Mouse (Mus musculus) forebrain, embryonic 14.5 days (tissue): ENCODE data around the gene Ablim1. TPM values are rescaled to one million over a fixed set of nuclear protein-coding genes. Genes with fewer than 3 reads are reported as not detected.
A peak's percentile ranks its signal among the peaks of the same experiment; 100 is the strongest.

Experiments
- ATAC-seq: fragments of 200-750 bp; cut with Nextera tagmentation; 2 replicates; pipeline ENCODE4 v1.8.0; 2017; ENCODE audit warnings: mild to moderate bottlenecking, moderate library complexity
- DNase-seq: peaks from one replicate; pipeline ENCODE4 v3.0.0-alpha.2; 2015; ENCODE audit warnings: low spot score
- H3K27ac ChIP-seq: fragments of 300-500 bp; sonication (generic); 2 replicates; pipeline ENCODE4 v1.5.1; 2014; ENCODE audit warnings: low read depth, mild to moderate bottlenecking, control low read depth, low read length, moderate library complexity
- H3K27me3 ChIP-seq: fragments of 300-500 bp; sonication (generic); replicated peaks from 2 replicates; pipeline ENCODE4 v1.6.1; 2014; ENCODE audit warnings: low read length, control low read depth, mixed read lengths; ENCODE audit not compliant: control insufficient read depth, insufficient read depth
- H3K36me3 ChIP-seq: fragments of 300-500 bp; sonication (generic); 2 replicates; pipeline ENCODE4 v1.6.1; 2014; ENCODE audit warnings: low read length, control low read depth; ENCODE audit not compliant: control insufficient read depth, insufficient read depth
- H3K4me1 ChIP-seq: fragments of 300-500 bp; sonication (generic); 2 replicates; pipeline ENCODE4 v1.6.1; 2014; ENCODE audit warnings: antibody characterized with exemption, low read length, control low read depth; ENCODE audit not compliant: control insufficient read depth, insufficient read depth
- H3K4me2 ChIP-seq: fragments of 300-500 bp; sonication (generic); 2 replicates; pipeline ENCODE4 v1.6.1; 2014; ENCODE audit warnings: mild to moderate bottlenecking, control low read depth, low read length
- H3K4me3 ChIP-seq: fragments of 300-500 bp; sonication (generic); 2 replicates; pipeline ENCODE4 v1.5.1; 2014; ENCODE audit warnings: low read depth, low read length, control low read depth
- H3K9ac ChIP-seq: fragments of 300-500 bp; sonication (generic); 2 replicates; pipeline ENCODE4 v1.6.1; 2014; ENCODE audit warnings: mild to moderate bottlenecking, low read length, control low read depth, moderate library complexity
- H3K9me3 ChIP-seq: fragments of 300-500 bp; sonication (generic); replicated peaks from 2 replicates; pipeline ENCODE4 v1.6.1; 2016; ENCODE audit warnings: low read length, control low read depth, mixed read lengths; ENCODE audit not compliant: control insufficient read depth
- WGBS: fragments of 180-500 bp; shearing (Covaris S2); extraction: QIAGEN DNeasy Blood & Tissue Kit; methylation state at CpG from one replicate; pipeline ENCODE4 v1.1.7; 2014; 5-methylcytosine and 5-hydroxymethylcytosine counted together
- polyA plus RNA-seq: library from polyadenylated mRNA; unstranded; fragments of >200 nt; fragmentation: Nextera tagmentation; extraction: Ambion mirVana; gene quantifications from 2 replicates; pipeline ENCODE4 v1.2.1, GENCODE M21; 2014

Ablim1 gene
- polyA plus RNA-seq, 1 experiment from 2014 or later = 24.0 TPM

DNA sequence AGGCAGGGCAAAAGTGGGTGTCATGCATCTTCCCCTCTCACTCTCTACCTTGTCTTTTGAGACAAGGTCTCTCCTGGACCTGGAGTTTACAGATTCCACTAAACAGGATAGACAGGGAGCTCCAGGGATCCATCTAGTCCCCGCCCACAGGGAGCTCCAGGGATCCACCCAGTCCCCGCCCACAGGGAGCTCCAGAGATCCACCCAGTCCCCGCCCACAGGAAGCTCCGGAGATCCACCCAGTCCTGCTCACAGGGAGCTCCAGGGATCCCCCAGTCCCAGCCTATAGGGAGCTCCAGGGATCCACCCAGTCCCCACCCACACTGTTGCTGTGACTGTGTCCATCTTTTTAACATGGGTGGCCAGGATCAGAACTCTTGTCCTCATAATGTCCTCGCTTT lies 16.7 kb downstream of the Ablim1 start:
- 72% methylated on average over 5 of the region's 5 CpGs for WGBS
- no peak overlapping the region for H3K27ac ChIP-seq
- no peak overlapping the region for H3K4me2 ChIP-seq
- no peak overlapping the region for H3K4me3 ChIP-seq
- no peaks in the 10 kb centered on the region for H3K9me3 ChIP-seq
- no peaks in the 10 kb centered on the region for H3K27me3 ChIP-seq
- no peak overlapping the region for H3K9ac ChIP-seq
- ATAC-seq (no peak), DNase-seq (no peak)
- H3K4me1 ChIP-seq = no peaks in the 10 kb centered on the region
- no peaks in the 10 kb centered on the region for H3K36me3 ChIP-seq

DNA sequence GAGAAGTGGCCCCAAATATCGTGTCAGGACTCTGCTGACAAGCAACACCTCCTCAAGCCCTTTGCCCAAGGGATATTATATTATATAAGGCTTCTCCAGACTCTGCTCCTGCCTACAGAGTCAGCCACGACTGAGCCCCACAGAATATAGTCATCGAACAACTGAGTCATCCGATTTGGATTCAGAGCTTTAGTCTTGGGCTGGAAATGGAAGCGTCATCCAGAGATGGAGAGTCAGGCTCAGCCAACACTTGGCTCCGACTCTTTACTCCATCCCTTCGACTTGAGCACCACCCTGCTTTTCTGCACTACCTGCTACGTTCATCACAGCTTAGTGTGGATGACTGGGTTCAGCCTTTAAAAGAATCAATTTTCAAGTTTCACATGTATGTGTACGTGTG lies 17.3 kb downstream of the Ablim1 start:
- no peaks in the 10 kb centered on the region for H3K27me3 ChIP-seq
- ATAC-seq (no peak), DNase-seq (no peak)
- no peak overlapping the region for H3K4me2 ChIP-seq
- no peak overlapping the region for H3K9ac ChIP-seq
- H3K4me3 ChIP-seq = no peak overlapping the region
- H3K4me1 ChIP-seq = no peaks in the 10 kb centered on the region
- no peaks in the 10 kb centered on the region for H3K9me3 ChIP-seq
- no peaks in the 10 kb centered on the region for H3K36me3 ChIP-seq
- no peak overlapping the region for H3K27ac ChIP-seq
- 93% methylated on average over 9 of the region's 9 CpGs for WGBS

DNA sequence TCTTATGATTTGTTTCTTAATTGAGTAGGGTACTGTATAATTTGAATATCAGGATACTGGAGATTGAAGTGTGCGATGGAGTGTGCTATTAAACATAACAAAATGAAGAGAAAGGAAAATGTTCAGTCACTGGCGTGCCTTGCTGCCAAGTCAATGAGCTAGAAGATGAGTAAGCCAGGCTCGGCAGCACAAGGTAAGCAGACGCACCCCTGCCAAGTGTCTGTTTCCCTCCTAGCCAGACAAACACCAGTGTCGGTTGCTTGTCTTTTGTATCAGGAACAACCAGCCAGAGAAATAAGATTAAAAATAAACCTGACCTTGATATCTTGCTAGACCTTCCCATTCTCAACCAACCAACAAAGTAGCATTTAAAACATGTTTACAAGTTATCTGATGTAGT lies 18.2 kb downstream of the Ablim1 start:
- Histone ChIP-seq H3K4me3 (no peak overlapping the region), H3K9me3 (no peaks in the 10 kb centered on the region), H3K27ac (no peak overlapping the region), H3K27me3 (no peaks in the 10 kb centered on the region), H3K36me3 (no peaks in the 10 kb centered on the region), H3K9ac (no peak overlapping the region), H3K4me1 (no peaks in the 10 kb centered on the region), H3K4me2 (no peak overlapping the region)
- DNase-seq (no peak), ATAC-seq (no peak)
- WGBS = 75% methylated on average over 5 of the region's 5 CpGs

DNA sequence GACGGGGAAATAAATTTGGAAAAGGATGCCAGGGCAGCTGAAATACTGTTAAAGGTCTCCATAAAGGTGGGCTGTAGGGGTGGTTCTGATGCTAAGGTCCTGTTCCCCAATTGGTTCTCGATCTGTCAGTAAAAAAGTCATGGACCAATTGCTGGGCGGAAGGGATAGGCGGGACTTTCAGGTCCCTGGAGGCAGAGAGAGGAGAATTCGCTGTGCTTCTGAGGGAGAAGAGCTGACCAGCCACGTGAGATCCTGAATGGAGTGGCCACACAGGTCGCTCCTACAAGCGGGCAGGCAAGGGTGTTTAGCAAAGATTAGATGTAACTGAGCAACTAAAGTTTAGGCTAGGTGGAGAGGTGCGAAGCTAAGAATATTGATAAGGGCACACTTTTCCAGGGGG lies 19.2 kb downstream of the Ablim1 start:
- H3K27ac ChIP-seq = no peak overlapping the region
- no peak overlapping the region for H3K4me3 ChIP-seq
- no peaks in the 10 kb centered on the region for H3K9me3 ChIP-seq
- H3K4me2 ChIP-seq = no peak overlapping the region
- H3K4me1 ChIP-seq = no peaks in the 10 kb centered on the region
- H3K36me3 ChIP-seq = no peaks in the 10 kb centered on the region
- DNase-seq (no peak), ATAC-seq (no peak)
- WGBS = 60% methylated on average over 9 of the region's 9 CpGs
- no peak overlapping the region for H3K9ac ChIP-seq
- no peaks in the 10 kb centered on the region for H3K27me3 ChIP-seq

DNA sequence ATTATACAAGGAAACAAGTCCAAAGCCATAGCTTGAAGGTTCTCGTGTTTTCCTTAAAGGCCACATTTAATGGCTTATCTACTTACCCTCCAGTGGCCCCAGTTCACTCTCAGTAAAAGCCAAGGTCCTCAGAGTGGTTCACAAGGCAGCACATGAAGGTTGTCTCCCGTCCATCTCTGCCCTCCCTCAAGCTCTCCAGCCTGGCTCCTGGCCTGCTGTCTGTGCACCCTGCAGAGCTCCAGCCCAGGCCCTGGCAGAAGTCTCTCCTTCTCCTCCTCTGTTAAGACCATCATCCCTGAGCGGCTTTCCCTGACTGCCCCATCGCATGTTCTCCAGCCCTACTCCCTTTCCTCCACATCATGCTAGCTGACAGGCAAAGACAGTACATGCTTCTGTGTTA lies 20.4 kb downstream of the Ablim1 start:
- no peaks in the 10 kb centered on the region for H3K27me3 ChIP-seq
- no peak overlapping the region for H3K9ac ChIP-seq
- no peak overlapping the region for H3K4me2 ChIP-seq
- H3K9me3 ChIP-seq = no peaks in the 10 kb centered on the region
- no peak overlapping the region for H3K27ac ChIP-seq
- no peak for ATAC-seq
- no peak overlapping the region for H3K4me3 ChIP-seq
- no peaks in the 10 kb centered on the region for H3K36me3 ChIP-seq
- WGBS = 86% methylated on average over 4 of the region's 4 CpGs
- DNase-seq = no peak
- H3K4me1 ChIP-seq = no peaks in the 10 kb centered on the region

DNA sequence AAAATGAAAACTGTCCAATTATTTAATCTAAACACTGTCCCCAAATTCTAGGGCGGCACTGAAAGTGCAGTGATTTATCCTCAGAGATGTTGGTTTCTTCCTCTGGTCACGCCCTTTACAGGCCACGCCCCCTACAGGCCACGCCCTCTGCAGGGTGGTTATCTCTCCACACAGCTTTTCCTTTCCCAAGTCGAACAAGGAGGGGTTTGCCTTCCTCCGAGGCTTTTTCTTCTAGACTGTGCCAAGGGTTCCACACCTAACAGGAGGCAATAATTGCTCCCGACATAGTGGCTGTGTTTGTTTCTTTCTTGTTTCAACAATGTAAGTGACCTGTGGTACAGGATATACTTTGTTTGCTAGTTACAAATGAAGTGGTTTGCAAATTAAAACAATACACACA lies 21.0 kb downstream of the Ablim1 start:
- H3K27ac ChIP-seq = no peak overlapping the region
- WGBS = 38% methylated on average over 7 of the region's 7 CpGs
- H3K4me1 ChIP-seq = no peaks in the 10 kb centered on the region
- H3K9ac ChIP-seq = no peak overlapping the region
- H3K36me3 ChIP-seq = no peaks in the 10 kb centered on the region
- H3K4me3 ChIP-seq = no peak overlapping the region
- H3K4me2 ChIP-seq = no peak overlapping the region
- DNase-seq (no peak), ATAC-seq (no peak)
- H3K27me3 ChIP-seq = no peaks in the 10 kb centered on the region
- no peaks in the 10 kb centered on the region for H3K9me3 ChIP-seq

DNA sequence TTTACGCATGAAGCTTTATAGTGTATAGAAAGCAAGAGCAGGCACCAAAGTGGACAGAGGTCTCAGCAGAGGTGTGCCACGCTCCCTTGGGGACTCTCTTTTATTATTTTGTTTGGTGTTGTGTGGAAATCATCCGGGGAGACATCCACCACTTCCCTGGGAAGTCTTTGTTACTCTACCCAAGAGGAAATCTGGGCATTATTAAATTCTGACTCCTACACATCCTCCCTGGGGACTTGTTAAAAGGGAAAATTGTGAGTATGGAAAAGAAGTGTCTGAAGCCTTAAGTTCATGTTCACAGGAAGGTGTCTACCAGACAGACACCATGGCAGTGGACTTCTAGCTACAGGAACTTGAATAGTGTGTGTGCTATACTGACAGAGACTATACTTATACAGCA lies 31.4 kb downstream of the Ablim1 start:
- Histone ChIP-seq H3K27ac (no peak overlapping the region), H3K9ac (no peak overlapping the region), H3K4me3 (no peak overlapping the region), H3K27me3 (no peaks in the 10 kb centered on the region), H3K4me2 (no peak overlapping the region), H3K4me1 (peaks cover 12% of the 10 kb centered on the region), H3K36me3 (no peaks in the 10 kb centered on the region), H3K9me3 (no peaks in the 10 kb centered on the region; the same call in 1 of the 2 replicates)
- ATAC-seq = no peak
- no peak for DNase-seq
- 70% methylated on average over 3 of the region's 3 CpGs for WGBS

DNA sequence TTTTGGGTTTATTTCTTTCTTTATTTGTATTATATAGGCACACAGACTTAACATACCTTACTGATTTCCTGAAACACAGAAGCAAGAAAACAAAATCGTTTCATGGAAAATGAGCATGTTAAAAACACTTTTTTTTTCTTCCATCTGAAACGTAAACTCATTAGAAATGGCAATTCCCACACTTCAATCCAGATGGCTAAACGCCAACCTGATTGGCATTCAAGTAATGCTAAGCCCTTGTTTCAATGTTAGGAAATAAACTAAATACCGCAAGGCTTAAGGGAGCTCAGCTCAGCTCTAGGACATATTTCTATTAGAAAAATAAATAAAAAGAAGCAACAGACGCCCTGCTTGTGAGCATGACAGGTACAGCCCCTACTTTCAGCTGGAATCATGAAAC lies 32.1 kb downstream of the Ablim1 start:
- peaks cover 12% of the 10 kb centered on the region for H3K4me1 ChIP-seq
- peak; percentile 86 for DNase-seq
- no peaks in the 10 kb centered on the region for H3K27me3 ChIP-seq
- no peak overlapping the region; the same call in 1 of the 2 replicates for H3K27ac ChIP-seq
- H3K9me3 ChIP-seq = no peaks in the 10 kb centered on the region; the same call in 1 of the 2 replicates
- no peak overlapping the region for H3K9ac ChIP-seq
- H3K36me3 ChIP-seq = no peaks in the 10 kb centered on the region
- no peak overlapping the region for H3K4me2 ChIP-seq
- WGBS = 28% methylated on average over 5 of the region's 5 CpGs
- ATAC-seq = no peak
- no peak overlapping the region for H3K4me3 ChIP-seq

DNA sequence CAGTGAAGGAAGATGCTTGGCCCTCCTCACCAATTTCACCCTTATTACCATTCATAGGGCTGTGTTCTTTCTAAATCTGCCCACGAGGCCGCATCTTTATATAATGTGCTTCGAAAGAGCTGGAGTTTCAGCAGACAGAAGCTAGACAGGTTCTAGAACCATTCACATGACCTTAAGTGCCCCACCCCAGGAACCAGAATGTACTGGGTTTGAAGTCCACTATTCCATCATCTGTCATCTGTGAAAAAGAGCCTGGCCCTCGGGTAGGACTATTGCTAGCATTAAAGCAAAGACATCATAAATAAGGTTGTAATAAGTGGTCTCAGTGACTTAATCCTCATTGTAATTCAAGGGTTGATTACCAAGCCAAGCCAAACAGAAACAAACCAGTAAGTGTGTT lies 35.1 kb downstream of the Ablim1 start:
- H3K27me3 ChIP-seq = no peaks in the 10 kb centered on the region
- no peak overlapping the region for H3K27ac ChIP-seq
- ATAC-seq = no peak
- H3K36me3 ChIP-seq = no peaks in the 10 kb centered on the region
- peaks cover 20% of the 10 kb centered on the region for H3K4me1 ChIP-seq
- no peaks in the 10 kb centered on the region for H3K9me3 ChIP-seq
- no peak overlapping the region for H3K4me3 ChIP-seq
- WGBS = 77% methylated on average over 4 of the region's 4 CpGs
- DNase-seq = no peak
- no peak overlapping the region for H3K9ac ChIP-seq
- H3K4me2 ChIP-seq = no peak overlapping the region
